ENCODE assay signal across 8 mouse cellular contexts in genomic region chr1:63110536-63111285, GRCm38 (mm10). TPM values are rescaled to one million over a fixed set of nuclear protein-coding genes. Genes with fewer than 3 reads are reported as not detected.
DNase-seq lines count a peak whose midpoint lies in the region; ATAC-seq and TF ChIP-seq lines count a peak whose summit lies in the region.

No protein-coding gene starts in this region.

- H3K4me2 ChIP-seq in heart, embryonic 12.5 days = no peak overlapping the region
- no peak overlapping the region for H3K4me2 ChIP-seq in hindbrain, postnatal 0 days (ENCODE audit: low read depth, low read length)
- H3K4me2 ChIP-seq in midbrain, embryonic 11.5 days = no peak overlapping the region

- no peak overlapping the region for H3K27ac ChIP-seq in heart, embryonic 12.5 days (ENCODE audit: poor library complexity, severe bottlenecking)
- H3K27ac ChIP-seq in ES-E14 (ENCODE audit: insufficient read depth, low read depth, low read length, poor library complexity, severe bottlenecking) = peak overlapping the region; percentile 68; the same call in 1 of the 2 replicates
- peak overlapping the region; percentile 56; the same call in 1 of the 2 replicates for H3K27ac ChIP-seq in hindbrain, postnatal 0 days
- H3K27ac ChIP-seq in midbrain, embryonic 11.5 days (ENCODE audit: low read depth, low read length) = peak overlapping the region; percentile 16; the same call in 1 of the 2 replicates

- no peak for ATAC-seq in heart, embryonic 12.5 days (ENCODE audit: insufficient number of reproducible peaks, low FRiP score)
- no peak for ATAC-seq in hindbrain, postnatal 0 days
- no peak for ATAC-seq in midbrain, embryonic 11.5 days (ENCODE audit: low FRiP score)

- peak; percentile 60 for DNase-seq in heart, postnatal 4 days
- DNase-seq in ES-E14 (ENCODE audit: low read depth, low spot score) = peak; percentile 84
- DNase-seq in cerebellum, adult 8-10 months = peak; percentile 28
- DNase-seq in hindbrain, postnatal 0 days (ENCODE audit: low spot score) = peak; percentile 59
- DNase-seq in midbrain, embryonic 11.5 days (ENCODE audit: low spot score, missing footprints) = peak; percentile 86
- peak; percentile 54 for DNase-seq in thymus, postnatal 14 days
- DNase-seq in heart, adult 9 months (ENCODE audit: low spot score in 2 of 2) = no peak

- no peak overlapping the region for H3K4me3 ChIP-seq in heart, embryonic 12.5 days
- peak overlapping the region; percentile 21 to 29 for H3K4me3 ChIP-seq in ES-E14 (ENCODE audit: insufficient read depth in 1 of 2, low read depth in 1 of 2, low read length in 2 of 2, poor library complexity in 1 of 2, severe bottlenecking in 1 of 2)
- H3K4me3 ChIP-seq in hindbrain, postnatal 0 days (ENCODE audit: low read length) = no peak overlapping the region
- H3K4me3 ChIP-seq in midbrain, embryonic 11.5 days (ENCODE audit: low read depth, low read length) = no peak overlapping the region

- peaks cover 36% of the 10 kb centered on the region for H3K4me1 ChIP-seq in heart, embryonic 12.5 days (replicated peaks)
- H3K4me1 ChIP-seq in ES-E14 (ENCODE audit: control insufficient read depth in 2 of 2, insufficient read depth in 2 of 2, low read length in 2 of 2, poor library complexity in 1 of 2) = peaks cover 6 to 10% of the 10 kb centered on the region in 2 experiments; a peak in 3 of 4 replicates
- peaks cover 4% of the 10 kb centered on the region; the same call in 1 of the 2 replicates for H3K4me1 ChIP-seq in hindbrain, postnatal 0 days (ENCODE audit: insufficient read depth, low read length)
- H3K4me1 ChIP-seq in midbrain, embryonic 11.5 days (ENCODE audit: control insufficient read depth, insufficient read depth, low read length) = peaks cover 12% of the 10 kb centered on the region

- H3K27me3 ChIP-seq in heart, embryonic 12.5 days (replicated peaks) = no peaks in the 10 kb centered on the region
- no peaks in the 10 kb centered on the region for H3K27me3 ChIP-seq in hindbrain, postnatal 0 days (ENCODE audit: insufficient read depth, low read length)
- no peaks in the 10 kb centered on the region for H3K27me3 ChIP-seq in midbrain, embryonic 11.5 days (ENCODE audit: control insufficient read depth, insufficient read depth, low read length)

- H3K36me3 ChIP-seq in heart, embryonic 12.5 days = no peaks in the 10 kb centered on the region
- H3K36me3 ChIP-seq in ES-E14 (ENCODE audit: control insufficient read depth, insufficient read depth, low read length, poor library complexity, severe bottlenecking) = no peaks in the 10 kb centered on the region
- H3K36me3 ChIP-seq in hindbrain, postnatal 0 days (ENCODE audit: insufficient read depth, low read length) = no peaks in the 10 kb centered on the region
- no peaks in the 10 kb centered on the region for H3K36me3 ChIP-seq in midbrain, embryonic 11.5 days (ENCODE audit: control insufficient read depth, insufficient read depth, low read length)

- in situ Hi-C loops in ES-E14 (cut with MboI; ENCODE audit: low sequenced_read_pairs in 2 of 2, unreplicated experiment in 2 of 2) = no loop called here

- WGBS in heart, embryonic 12.5 days = 53% methylated on average over 7 of the region's 7 CpGs
- 46% methylated on average over 7 of the region's 7 CpGs for WGBS in hindbrain, postnatal 0 days
- whole genome bisulfite sequencing in midbrain, embryonic 11.5 days = 54% methylated on average over 7 of the region's 7 CpGs

- H3K9ac ChIP-seq in heart, embryonic 12.5 days = no peak overlapping the region
- peak overlapping the region; percentile 59; the same call in 1 of the 2 replicates for H3K9ac ChIP-seq in ES-E14 (ENCODE audit: insufficient read depth, low read depth, low read length, poor library complexity, severe bottlenecking)
- H3K9ac ChIP-seq in hindbrain, postnatal 0 days (replicated peaks; ENCODE audit: low read length) = no peak overlapping the region
- no peak overlapping the region for H3K9ac ChIP-seq in midbrain, embryonic 11.5 days (ENCODE audit: low read length)

- TF ChIP-seq CTCF in hindbrain, postnatal 0 days (IDR thresholded peaks at IDR 0.05; ENCODE audit: low read depth) = peak; percentile 61

- H3K9me3 ChIP-seq in heart, embryonic 12.5 days (replicated peaks) = no peaks in the 10 kb centered on the region
- no peaks in the 10 kb centered on the region for H3K9me3 ChIP-seq in ES-E14 (ENCODE audit: control insufficient read depth, insufficient read depth, low read depth, low read length)
- no peaks in the 10 kb centered on the region for H3K9me3 ChIP-seq in hindbrain, postnatal 0 days (ENCODE audit: low read length)
- H3K9me3 ChIP-seq in midbrain, embryonic 11.5 days (ENCODE audit: control insufficient read depth, low read length) = no peaks in the 10 kb centered on the region

TF ChIP-seq in ES-E14, 5 proteins besides CTCF, POLR2A, EP300 and RAD21:
- TF ChIP-seq CHD2 (IDR thresholded peaks at IDR 0.05; ENCODE audit: low read depth, low read length) (no peak), ZC3H11A (IDR thresholded peaks at IDR 0.05; ENCODE audit: borderline replicate concordance, low read depth, low read length) (no peak), ZNF384 (IDR thresholded peaks at IDR 0.05; ENCODE audit: low read depth, low read length) (no peak), MAFK (IDR thresholded peaks at IDR 0.05; ENCODE audit: insufficient read depth, low read depth, low read length) (no peak), HCFC1 (IDR thresholded peaks at IDR 0.05; ENCODE audit: borderline replicate concordance, insufficient read depth, low read length) (no peak)
TF ChIP-seq in ES-E14: peak in this region for 0.

RNA-seq across cellular contexts. Expression of gene Ino80d, which starts 3.8 kb away (rescaled TPM):
- total RNA-seq in heart, postnatal 4 days (2021) = 10 to 100 TPM; 26.0 to 27.3 TPM
- 10.4 and 11.1 TPM in 2 replicates for polyA plus RNA-seq in heart, embryonic 12.5 days (2016; fragmentation: Nextera tagmentation; extraction: Ambion mirVana)
- 17.5 and 17.8 TPM in 2 replicates for total RNA-seq in ES-E14 (2012; rRNA removed)
- total RNA-seq in hindbrain, postnatal 0 days (2014; rRNA removed) = 10.4 and 11.2 TPM in 2 replicates
- 7.7 and 9.2 TPM in 2 replicates for polyA plus RNA-seq in hindbrain, postnatal 0 days (2015; fragmentation: Nextera tagmentation; extraction: Ambion mirVana)
- 7.8 and 8.8 TPM in 2 replicates for polyA plus RNA-seq in midbrain, embryonic 11.5 days (2014; fragmentation: Nextera tagmentation; extraction: Ambion mirVana)

Comparison
In these comparisons a context has a peak if more than half of its experiments do, and no peak if none do; other contexts are left out.
1. DNase-seq: peak in heart, postnatal 4 days (single experiment), ES-E14 (single experiment), cerebellum, adult 8-10 months (single experiment), hindbrain, postnatal 0 days (single experiment), midbrain, embryonic 11.5 days (single experiment) and thymus, postnatal 14 days (single experiment); none in heart, adult 9 months (0 of 2).
2. H3K4me3 ChIP-seq: peak in ES-E14 (2 of 2); none in heart, embryonic 12.5 days (single experiment), hindbrain, postnatal 0 days (single experiment) and midbrain, embryonic 11.5 days (single experiment).